13 mouse cellular contexts compared by ENCODE assay signal in genomic region chr2:68978660-68979604, GRCm38 (mm10).
DNase-seq lines count a peak whose midpoint lies in the region; ATAC-seq lines count a peak whose summit lies in the region.
"Had no signal": no experiment of that assay in that cellular context is flagged by ENCODE, and none has a peak within 500 bp of the region (broad histone marks: within the 10 kb centered on the region; RNA-seq: fewer than 3 reads in every experiment).

No protein-coding gene starts in this region.

- no peak for DNase-seq in liver, embryonic 11.5 days (ENCODE audit: low spot score)
- DNase-seq in liver: no peak
- peak; percentile 28 for DNase-seq in c-Kit-positive CD71-negative TER-119-negative erythroid progenitor cells, embryonic 14.5 days (ENCODE audit: low read depth)
- peak; percentile 44 for DNase-seq in naive thymus-derived CD4-positive, alpha-beta T cell, adult 2 months (ENCODE audit: low read depth)
- no peak for DNase-seq in midbrain, embryonic 14.5 days
- DNase-seq: adrenal gland, postnatal 14 days; cerebellum, postnatal 25 days; forebrain, postnatal 0 days; kidney, postnatal 36 days had no signal

- H3K4me1 ChIP-seq in liver, embryonic 11.5 days (replicated peaks; ENCODE audit: control insufficient read depth, insufficient read depth, low read length): peaks cover 25% of the 10 kb centered on the region
- peaks cover 14% of the 10 kb centered on the region for H3K4me1 ChIP-seq in midbrain, embryonic 14.5 days (ENCODE audit: control insufficient read depth, insufficient read depth, low read length)
- H3K4me1 ChIP-seq in midbrain, embryonic 15.5 days: peaks cover 14% of the 10 kb centered on the region
- H3K4me1 ChIP-seq in forebrain, embryonic 13.5 days: peaks cover 22% of the 10 kb centered on the region

- H3K4me3 ChIP-seq in liver, embryonic 11.5 days (ENCODE audit: low read depth, low read length): no peak overlapping the region
- H3K4me3 ChIP-seq in midbrain, embryonic 14.5 days (replicated peaks; ENCODE audit: low read depth, low read length): no peak overlapping the region
- no peak overlapping the region for H3K4me3 ChIP-seq in midbrain, embryonic 15.5 days
- no peak overlapping the region for H3K4me3 ChIP-seq in forebrain, embryonic 13.5 days
- H3K4me3 ChIP-seq: heart, embryonic 13.5 days had no signal

- H3K36me3 ChIP-seq in liver, embryonic 11.5 days (ENCODE audit: control insufficient read depth, insufficient read depth, low read length): no peaks in the 10 kb centered on the region
- H3K36me3 ChIP-seq in midbrain, embryonic 14.5 days (ENCODE audit: control insufficient read depth, insufficient read depth, low read length): no peaks in the 10 kb centered on the region
- H3K36me3 ChIP-seq in midbrain, embryonic 15.5 days (replicated peaks): no peaks in the 10 kb centered on the region
- no peaks in the 10 kb centered on the region for H3K36me3 ChIP-seq in forebrain, embryonic 13.5 days (ENCODE audit: poor library complexity, severe bottlenecking)
- H3K36me3 ChIP-seq: heart, embryonic 13.5 days had no signal

- 32% methylated on average over 12 of the region's 12 CpGs for WGBS in liver, embryonic 11.5 days
- WGBS in midbrain, embryonic 14.5 days: 83% methylated on average over 12 of the region's 12 CpGs
- WGBS in midbrain, embryonic 15.5 days: 80% methylated on average over 12 of the region's 12 CpGs
- 78% methylated on average over 12 of the region's 12 CpGs for WGBS in forebrain, embryonic 13.5 days

- H3K9me3 ChIP-seq in liver, embryonic 11.5 days (ENCODE audit: control insufficient read depth, low read length): no peaks in the 10 kb centered on the region
- no peaks in the 10 kb centered on the region for H3K9me3 ChIP-seq in midbrain, embryonic 14.5 days (ENCODE audit: control insufficient read depth, low read length)
- H3K9me3 ChIP-seq in midbrain, embryonic 15.5 days: no peaks in the 10 kb centered on the region
- H3K9me3 ChIP-seq in forebrain, embryonic 13.5 days (replicated peaks): no peaks in the 10 kb centered on the region
- H3K9me3 ChIP-seq: heart, embryonic 13.5 days had no signal

- H3K9ac ChIP-seq in liver, embryonic 11.5 days (ENCODE audit: low read depth, low read length): no peak overlapping the region
- no peak overlapping the region for H3K9ac ChIP-seq in midbrain, embryonic 14.5 days (replicated peaks; ENCODE audit: low read length)
- no peak overlapping the region for H3K9ac ChIP-seq in midbrain, embryonic 15.5 days
- H3K9ac ChIP-seq in forebrain, embryonic 13.5 days: no peak overlapping the region
- H3K9ac ChIP-seq: forebrain, postnatal 0 days; heart, embryonic 13.5 days had no signal

- no peaks in the 10 kb centered on the region for H3K27me3 ChIP-seq in liver, embryonic 11.5 days (replicated peaks; ENCODE audit: control insufficient read depth, insufficient read depth, low read length)
- no peaks in the 10 kb centered on the region for H3K27me3 ChIP-seq in midbrain, embryonic 14.5 days (ENCODE audit: control insufficient read depth, insufficient read depth, low read length)
- no peaks in the 10 kb centered on the region for H3K27me3 ChIP-seq in midbrain, embryonic 15.5 days (replicated peaks)
- no peaks in the 10 kb centered on the region for H3K27me3 ChIP-seq in forebrain, embryonic 13.5 days
- H3K27me3 ChIP-seq: heart, embryonic 13.5 days had no signal

- H3K27ac ChIP-seq in liver, embryonic 11.5 days (ENCODE audit: low read depth, low read length): no peak overlapping the region; the same call in 1 of the 2 replicates
- no peak overlapping the region for H3K27ac ChIP-seq in midbrain, embryonic 14.5 days (replicated peaks; ENCODE audit: low read depth, low read length)
- no peak overlapping the region for H3K27ac ChIP-seq in midbrain, embryonic 15.5 days
- H3K27ac ChIP-seq in forebrain, embryonic 13.5 days: no peak overlapping the region
- H3K27ac ChIP-seq: heart, embryonic 13.5 days had no signal

- H3K4me2 ChIP-seq in liver, embryonic 11.5 days: peak overlapping the region; percentile 30
- no peak overlapping the region for H3K4me2 ChIP-seq in midbrain, embryonic 14.5 days (ENCODE audit: low read length)
- no peak overlapping the region for H3K4me2 ChIP-seq in midbrain, embryonic 15.5 days
- H3K4me2 ChIP-seq in forebrain, embryonic 13.5 days: no peak overlapping the region
- H3K4me2 ChIP-seq: heart, embryonic 13.5 days had no signal

- peak; percentile 53; the same call in 1 of the 2 replicates for ATAC-seq in liver, embryonic 11.5 days (replicated peaks; ENCODE audit: low FRiP score)
- peak; percentile 38 for ATAC-seq in inflammation-experienced regulatory T-cells, adult 6 months
- ATAC-seq in midbrain, embryonic 14.5 days (ENCODE audit: low FRiP score, low TSS enrichment): no peak
- ATAC-seq in midbrain, embryonic 15.5 days (replicated peaks): no peak
- no peak for ATAC-seq in forebrain, embryonic 13.5 days
- ATAC-seq: forebrain, postnatal 0 days had no signal

Comparison
In these comparisons a context has a peak if more than half of its experiments do, and no peak if none do; other contexts are left out.
1. ATAC-seq: peak in liver, embryonic 11.5 days (single experiment) and inflammation-experienced regulatory T-cells, adult 6 months (single experiment); none in midbrain, embryonic 14.5 days (single experiment), midbrain, embryonic 15.5 days (single experiment) and forebrain, embryonic 13.5 days (single experiment).
2. DNase-seq: peak in c-Kit-positive CD71-negative TER-119-negative erythroid progenitor cells, embryonic 14.5 days (single experiment) and naive thymus-derived CD4-positive, alpha-beta T cell, adult 2 months (single experiment); none in liver, embryonic 11.5 days (single experiment), liver (single experiment) and midbrain, embryonic 14.5 days (single experiment).